Mouse (Mus musculus) left cerebral cortex, postnatal 10 days (tissue): ENCODE data around the gene Eri3. TPM values are rescaled to one million over a fixed set of nuclear protein-coding genes. Genes with fewer than 3 reads are reported as not detected.

Experiments used
- DNase-seq, 2 experiments: peaks; one replicate each; pipeline ENCODE4 v3.0.0; 2021 to 2022; ENCODE audit warnings: low spot score in 2 of 2, mixed read lengths in 1 of 2; ENCODE audit errors: extremely low spot score in 1 of 2
- intact Hi-C: fragments of 180-260 bp; cut with DNase I; formaldehyde crosslinking; loops from one replicate; pipeline ENCODE4 v1.15.1; 2025
- total RNA-seq, 2 experiments: library from RNA; stranded (reverse); gene quantifications; 2 replicates each; pipeline ENCODE4 v1.2.3; 2021

Eri3 gene
- 100 to 1,000 TPM; 251 to 264 TPM for total RNA-seq

DNA sequence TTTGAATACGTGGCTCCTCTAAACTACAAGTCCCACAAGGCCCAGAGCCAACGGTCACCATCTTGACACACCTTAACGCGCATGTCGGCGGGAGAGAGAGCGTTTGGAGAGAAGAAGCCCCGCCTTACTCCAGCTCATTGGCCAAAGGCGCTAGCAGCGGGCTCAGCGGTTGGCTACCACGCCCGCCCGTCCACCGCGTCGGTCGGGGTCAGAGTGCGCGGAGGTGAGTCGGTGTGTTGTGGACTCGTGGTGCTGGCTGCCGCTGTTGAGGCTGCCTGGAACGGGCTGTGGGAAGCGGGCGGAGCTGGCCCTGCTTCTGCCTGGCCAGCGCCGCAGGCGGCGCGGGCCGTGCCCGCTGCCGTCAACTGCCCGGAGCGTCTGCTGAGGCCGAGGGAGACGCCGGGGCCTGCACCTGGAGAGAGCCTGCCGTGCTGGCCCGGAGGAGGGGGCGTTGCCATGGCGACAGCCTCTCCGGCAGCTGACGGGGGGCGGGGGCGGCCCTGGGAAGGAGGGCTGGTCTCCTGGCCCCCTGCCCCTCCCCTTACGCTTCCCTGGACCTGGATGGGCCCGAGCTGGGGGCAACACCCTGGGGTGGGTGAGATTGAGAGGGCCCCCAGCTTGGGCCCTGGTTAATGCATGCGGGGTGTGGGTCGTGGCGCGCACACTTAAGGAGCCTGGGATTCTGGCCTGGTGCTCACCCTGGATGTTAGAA, at the start of gene Eri3:
TSS of gene Eri3 (plus strand) at position 226 of the 712 bp plus-strand sequence.
- peak; percentile 98 for DNase-seq
- intact Hi-C loops, result no loop called here

DNA sequence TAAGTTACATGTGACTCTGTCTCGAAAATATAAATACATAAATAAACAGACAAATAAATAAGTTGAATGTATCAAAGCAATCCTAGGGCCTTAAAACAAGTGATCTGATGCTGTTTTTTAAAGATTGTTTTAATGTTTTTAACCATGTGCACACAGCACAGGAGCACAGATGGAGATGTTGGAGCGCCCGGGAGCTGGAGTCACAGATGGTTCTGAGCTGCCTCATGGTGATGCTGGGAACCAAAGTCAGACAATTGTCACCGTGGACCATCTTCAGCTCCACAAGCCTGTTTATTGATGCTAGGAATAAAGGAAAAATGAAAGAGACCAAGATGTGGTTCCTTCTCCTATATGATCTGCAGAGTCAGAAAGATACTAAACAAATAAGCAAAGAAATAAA, 31.9 kb upstream of the Eri3 start:
- DNase-seq, result no peak
- intact Hi-C loops, result no loop called here

DNA sequence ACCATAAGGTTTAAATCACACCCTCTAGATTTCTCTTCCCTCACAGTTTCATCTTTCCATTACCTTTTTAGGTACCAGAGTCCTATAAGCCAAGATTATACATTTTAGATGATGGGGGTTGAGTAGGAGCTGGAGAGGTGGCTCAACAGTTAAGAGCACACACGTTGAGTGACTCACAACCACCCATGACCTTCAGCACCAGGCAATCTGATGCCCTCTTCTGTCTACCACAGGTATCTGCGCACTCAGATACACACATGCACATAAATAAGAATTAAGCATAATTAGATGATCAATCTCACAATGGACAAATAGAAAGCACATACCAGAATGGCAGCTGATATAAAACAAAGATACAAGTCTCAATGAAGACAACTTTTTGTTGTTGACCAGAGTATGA, 28.8 kb upstream of the Eri3 start:
- intact Hi-C loops, result no loop called here
- no peak for DNase-seq

DNA sequence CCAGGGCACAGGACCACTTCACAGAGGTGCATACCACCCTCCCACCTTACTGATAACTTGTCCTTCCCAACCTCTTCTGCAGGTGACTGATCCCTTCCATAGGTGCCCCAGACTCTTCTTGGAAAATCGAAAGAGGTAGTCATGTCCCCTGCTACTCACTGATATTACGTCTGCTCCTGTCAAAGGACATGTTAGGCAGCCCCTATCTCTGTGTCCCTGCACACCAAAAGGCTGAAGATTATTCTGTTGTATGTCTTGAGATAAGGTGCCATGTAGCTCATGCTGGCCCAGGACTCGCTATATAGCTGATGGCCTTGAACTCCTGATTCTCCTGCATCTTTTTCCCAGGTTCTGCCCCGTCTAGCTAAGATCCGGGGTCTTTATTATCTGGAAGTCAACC, 24.2 kb upstream of the Eri3 start:
- intact Hi-C loops, result loop anchor here (5.0 kb wide), 1 partner anchor 204 kb away; no protein-coding TSS in a partner anchor
- DNase-seq, result no peak

DNA sequence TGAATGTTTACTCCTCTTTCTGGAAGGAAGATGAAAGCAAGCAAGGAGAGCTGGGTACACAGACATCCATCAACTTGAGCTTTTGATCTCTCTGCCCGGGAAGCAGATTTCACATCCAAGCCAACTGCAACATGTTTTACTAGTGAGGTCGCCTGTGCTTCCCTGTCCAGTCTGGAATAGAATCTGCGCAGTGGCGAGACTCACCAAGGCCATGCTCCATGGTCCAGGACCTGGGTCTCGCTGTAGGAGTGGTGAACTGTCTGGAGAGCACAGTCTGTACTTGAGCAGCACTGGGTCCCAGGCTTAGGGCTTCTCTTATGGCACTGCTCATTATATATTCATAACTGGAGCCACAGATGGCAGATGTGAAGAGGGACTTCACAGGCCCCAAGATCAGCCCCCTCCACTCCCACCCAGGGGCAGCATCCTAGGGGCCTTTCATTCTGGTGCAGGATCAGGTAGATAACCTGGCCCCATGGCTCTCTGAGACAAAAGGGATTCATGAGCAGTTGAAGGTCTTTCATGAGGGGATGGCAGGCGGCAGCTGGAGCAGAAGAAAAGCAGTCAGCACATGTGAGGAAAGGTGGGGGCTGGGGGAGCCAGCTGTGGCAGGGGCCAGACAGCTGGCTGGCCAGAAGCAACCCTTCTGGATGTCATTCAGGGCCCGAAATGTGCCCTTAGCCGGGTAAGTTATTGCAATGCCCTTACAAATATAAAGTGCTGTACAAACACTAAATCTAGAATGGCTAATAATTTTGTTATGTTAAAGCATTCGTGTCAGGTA, 22.9 kb upstream of the Eri3 start:
- intact Hi-C loops, result loop anchor here (5.0 kb wide), 1 partner anchor 205 kb away; no protein-coding TSS in a partner anchor
- DNase-seq, result no peak

DNA sequence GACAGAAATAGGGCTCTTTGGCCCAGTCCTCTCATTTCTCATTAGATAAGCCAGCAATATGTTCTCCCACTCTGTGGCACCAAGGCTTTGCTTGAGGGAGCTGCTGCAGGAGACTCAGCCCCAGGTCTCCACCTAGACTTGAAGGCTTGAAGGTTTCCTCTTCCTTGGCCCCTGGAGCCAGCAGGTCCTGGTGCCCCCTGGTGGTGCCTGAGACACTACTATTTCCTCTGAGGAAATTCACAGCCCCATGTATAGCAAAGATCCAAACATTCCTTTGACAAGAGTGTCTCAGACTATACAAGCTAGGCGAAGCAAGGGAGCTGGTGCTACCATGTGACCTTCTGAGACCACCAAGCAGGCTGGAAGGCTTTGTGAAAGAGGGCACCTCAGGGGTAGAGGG, 22.2 kb upstream of the Eri3 start:
- intact Hi-C loops, result loop anchor here (5.0 kb wide), 1 partner anchor 206 kb away; no protein-coding TSS in a partner anchor
- DNase-seq, result peak in 1 of 2 experiments; percentile 62

DNA sequence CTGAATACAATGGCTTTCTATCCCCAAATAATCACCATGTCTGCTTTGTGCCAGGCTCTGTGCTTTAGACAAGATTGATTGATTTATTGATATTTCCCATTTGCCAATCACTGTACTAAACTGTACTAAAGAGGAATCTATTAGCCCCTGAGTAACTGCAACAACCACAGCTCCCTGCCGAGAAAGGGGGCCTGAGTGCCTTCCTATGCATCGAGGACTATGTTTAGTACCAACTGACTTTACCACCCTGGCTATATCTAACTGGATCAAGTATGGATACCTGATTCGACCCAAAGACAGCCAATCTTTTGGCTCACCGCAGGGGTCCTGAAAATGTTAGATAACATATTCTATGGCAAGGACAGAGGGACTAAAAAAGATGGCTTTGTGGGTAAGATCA, 20.3 kb upstream of the Eri3 start:
- intact Hi-C loops, result loop anchor here (5.0 kb wide), 1 partner anchor 208 kb away; no protein-coding TSS in a partner anchor
- no peak for DNase-seq

DNA sequence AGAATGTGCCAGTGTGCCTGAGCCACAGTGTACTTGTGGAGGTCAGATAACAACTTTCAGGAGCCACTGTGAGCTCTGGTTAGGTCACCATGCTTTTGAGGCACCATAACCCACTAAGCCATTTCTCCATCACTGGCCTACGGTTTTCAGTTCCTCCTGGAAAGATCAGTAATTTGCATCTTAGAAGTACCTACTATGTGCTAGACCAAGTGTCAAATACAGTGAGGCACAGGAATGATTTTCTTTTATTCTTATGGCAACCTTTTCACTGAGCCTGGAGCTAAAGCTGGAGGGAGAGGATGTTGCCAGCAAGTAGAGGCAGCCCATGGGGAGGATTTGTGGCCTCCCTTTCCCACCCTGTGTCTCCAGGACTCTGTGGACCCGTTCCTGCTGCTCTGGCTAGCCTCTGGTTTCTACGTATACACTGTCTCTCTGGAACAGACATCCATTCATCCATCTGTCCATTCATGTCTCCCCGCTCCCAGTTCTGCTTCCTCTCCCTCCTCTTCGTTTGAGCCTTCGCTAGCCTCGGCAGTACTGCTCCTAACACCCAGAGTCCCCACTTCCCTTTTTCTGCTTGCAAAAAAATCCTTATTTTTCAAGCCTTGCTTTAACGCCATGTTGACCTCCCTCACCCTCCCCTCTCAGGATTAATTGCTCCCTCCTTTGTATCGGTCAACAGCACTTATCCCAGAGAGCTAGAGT, 14.5 kb upstream of the Eri3 start:
- intact Hi-C loops, result no loop called here
- no peak for DNase-seq

DNA sequence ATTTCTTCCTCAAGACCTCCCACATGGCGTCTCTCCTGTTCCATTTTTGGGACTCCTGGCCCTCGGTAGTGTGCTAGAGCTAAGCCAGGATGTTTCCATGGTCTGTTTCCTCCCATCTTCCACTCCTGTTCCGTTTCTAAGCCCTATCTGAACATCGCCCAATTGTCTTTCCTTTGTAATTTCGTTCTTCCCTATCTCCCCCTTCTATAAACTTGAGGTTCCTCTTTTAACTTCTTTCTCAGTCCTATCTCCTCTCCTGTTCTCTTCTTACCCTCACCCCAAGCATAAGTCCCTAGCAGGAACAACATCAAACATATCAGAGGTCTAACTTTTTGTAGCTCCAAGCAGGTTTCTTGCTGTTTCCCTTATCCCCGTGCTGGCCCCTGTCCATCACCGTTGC, 13.2 kb upstream of the Eri3 start:
- DNase-seq, result no peak
- intact Hi-C loops, result no loop called here

DNA sequence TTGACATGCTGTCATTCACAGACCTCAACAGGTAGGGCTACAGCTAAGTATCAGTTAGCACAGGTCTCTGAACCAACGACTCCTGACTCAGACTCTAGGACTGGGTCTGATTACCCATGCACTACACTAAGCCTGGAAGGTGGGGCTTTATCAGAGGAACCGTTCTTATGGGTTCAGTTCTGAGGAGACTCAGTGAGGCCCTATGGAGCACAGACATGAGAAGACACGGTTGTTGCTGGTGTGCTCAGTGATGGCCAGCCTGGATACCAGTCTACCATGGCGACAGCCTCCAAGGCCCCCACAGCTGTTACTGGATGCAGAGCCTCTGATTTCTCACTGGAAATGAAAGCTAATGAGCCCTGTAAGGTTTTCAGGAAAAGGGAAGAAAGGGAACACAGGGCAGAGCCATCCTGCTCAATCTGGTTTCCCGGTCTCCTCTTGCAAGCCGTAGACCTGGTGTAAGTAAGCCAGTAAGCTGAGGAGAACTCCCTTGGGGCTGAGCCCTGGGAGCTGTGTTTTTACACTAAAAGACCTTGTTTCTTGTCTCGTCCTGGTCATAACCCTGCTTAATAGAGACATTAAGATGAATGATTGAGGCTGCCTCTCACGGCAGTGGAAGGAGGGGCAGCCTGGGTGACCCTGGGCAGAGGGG, 10.7 kb upstream of the Eri3 start:
- no peak for DNase-seq
- intact Hi-C loops, result no loop called here

DNA sequence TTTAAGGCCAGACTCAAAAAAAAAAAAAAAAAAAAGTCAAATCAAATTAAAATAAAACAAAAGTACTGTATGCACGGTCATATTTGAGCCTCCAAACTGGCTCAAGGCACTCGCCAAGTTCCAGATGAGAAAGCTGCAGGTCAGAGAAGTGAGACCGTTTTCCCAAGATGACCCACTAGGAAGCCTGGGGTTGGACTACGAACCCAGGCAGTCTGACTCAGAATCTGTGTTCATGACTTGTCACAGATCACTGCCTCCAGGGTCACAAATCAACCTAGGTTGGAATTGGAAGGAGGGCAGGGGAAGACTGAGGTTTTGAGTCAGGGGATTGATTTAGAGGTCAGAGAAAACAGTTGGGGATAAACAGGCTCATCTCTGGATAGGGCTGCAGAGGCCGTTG, 9.6 kb upstream of the Eri3 start:
- no peak for DNase-seq
- intact Hi-C loops, result no loop called here

DNA sequence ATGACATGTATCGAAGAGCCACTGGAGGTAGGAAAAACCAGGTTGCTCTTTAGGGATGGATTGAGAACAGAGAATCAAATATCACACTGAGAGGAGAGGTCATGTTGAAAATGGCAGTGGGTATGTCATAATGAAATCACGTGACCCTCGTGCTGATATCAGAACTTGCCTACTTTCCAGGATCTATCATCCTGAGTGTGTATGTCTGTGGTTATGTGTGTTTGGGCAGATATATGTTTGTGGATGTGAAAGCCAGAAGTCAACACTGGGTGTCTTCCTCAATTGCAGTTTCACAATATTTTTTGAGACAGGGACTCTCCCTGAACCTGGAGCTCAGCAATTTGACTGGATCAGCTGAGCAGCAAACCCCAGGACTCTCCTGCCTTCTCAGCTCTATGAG, 4.7 kb upstream of the Eri3 start:
- DNase-seq, result no peak
- intact Hi-C loops, result no loop called here

DNA sequence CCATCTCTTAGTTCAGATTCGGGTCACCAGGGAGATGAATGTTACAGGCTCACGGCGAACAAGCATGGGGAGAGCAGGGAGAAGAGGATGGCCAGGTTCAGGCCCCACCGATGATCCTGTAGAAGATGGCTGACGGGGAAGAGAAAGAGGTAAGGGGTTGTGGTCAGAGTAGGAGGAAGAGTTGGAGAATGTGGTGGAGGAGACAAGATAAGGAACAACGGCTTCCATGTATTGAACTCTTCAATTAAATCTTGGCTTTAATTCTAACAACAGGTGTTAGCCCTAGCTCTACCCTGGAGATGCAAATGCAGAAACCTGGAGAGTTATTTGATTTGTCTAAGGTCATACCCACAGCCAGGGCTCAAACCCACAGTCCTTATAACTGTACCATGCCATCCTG, 3.5 kb upstream of the Eri3 start:
- intact Hi-C loops, result no loop called here
- no peak for DNase-seq

DNA sequence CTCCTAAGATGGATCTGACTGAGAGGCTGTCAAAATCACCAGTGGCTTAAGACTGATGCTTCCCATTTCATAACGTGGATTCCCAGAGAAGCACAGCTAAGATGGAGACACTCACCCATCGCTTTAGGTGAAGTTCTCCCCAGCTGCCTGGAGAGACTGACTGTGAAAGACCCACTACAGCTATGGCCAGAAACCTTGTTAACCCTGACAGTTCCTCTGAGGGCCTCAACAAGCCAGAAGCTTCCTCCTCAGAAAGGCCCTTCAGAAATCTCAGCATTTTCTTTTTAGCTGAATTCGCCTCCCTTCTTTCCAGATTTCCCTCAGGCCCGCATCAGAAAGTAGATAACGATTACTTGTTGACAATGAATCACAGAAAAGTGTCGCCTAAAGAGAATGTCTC, 589 bp upstream of the Eri3 start:
- intact Hi-C loops, result no loop called here
- no peak for DNase-seq

DNA sequence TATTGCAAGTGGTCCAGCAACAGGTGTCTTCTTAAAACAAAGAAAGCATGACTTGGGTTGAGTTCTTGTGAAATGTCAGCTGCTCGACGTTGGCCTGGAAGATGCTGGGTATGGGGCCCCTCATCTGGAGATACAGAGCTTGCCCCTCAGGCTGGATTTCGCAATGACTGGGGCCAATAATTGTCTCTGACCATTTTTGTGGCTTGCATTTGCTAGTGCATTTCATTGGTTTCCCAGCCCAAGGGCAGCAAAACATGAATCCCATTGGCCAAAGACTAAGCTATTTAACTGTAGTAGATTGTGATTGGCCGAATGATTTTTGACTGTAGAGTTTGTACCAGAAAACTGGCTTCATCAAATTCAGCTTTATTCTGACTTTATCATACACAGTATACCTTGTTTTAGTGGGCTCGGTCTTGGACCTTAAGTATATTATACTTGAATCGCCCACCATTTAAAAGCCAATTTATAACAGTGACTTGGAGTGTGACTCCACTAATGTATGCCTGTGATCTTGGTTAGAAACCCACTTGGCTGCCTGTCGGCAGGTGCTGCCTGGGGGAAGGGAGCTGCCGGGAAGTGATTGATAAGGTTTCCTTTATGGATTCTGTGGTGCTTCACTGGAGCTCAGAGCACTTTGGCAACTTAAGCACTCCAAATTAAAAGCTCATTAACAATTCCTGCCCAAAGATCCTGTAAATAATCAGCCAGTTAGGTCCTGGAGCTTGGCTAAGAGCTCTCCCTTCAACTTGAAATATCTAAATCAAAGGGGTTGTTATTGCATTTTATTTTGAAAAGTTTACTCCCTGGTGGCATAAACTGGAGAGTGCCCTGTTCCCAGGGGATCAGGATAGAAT, 1.2 kb downstream of the Eri3 start:
- DNase-seq, result no peak
- intact Hi-C loops, result no loop called here

DNA sequence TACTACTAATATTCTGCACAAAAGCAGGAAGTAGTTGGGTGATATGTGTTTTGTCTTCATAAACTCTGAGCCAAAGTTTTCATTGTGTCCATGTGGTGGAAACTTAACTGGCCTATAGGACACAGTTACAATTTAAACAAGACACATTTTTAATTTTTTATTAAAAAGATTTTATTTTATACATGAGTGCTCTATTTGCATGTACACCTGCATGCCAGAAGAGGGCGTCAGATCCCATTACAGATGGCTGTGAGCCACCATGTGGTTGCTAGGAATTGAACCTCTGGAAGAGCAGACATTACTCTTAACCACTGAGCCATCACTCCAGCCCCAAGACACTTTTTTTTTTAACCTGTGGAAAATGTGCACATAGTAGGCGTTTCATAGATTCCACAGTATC, 5.3 kb downstream of the Eri3 start:
- intact Hi-C loops, result no loop called here
- no peak for DNase-seq

DNA sequence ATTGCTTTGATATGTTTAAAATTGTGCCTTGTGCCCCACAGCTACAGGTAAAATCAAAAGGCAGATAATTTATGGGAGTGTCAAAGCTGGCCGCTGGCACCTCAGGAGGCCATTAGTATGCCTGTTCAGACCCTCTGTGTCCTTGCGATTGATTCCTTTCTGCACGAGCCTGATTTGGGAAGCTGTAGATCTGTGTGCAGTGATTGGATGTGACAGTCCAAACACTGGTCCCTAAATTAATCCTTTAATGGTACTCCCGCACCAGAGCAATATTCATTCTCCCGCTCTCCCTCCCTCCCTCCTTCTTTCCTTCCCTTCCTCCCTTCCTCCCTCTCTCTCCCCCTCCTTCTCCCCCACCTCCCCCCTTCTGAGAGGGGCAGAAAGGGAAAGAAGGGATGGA, 6.2 kb downstream of the Eri3 start:
- no peak for DNase-seq
- intact Hi-C loops, result no loop called here

DNA sequence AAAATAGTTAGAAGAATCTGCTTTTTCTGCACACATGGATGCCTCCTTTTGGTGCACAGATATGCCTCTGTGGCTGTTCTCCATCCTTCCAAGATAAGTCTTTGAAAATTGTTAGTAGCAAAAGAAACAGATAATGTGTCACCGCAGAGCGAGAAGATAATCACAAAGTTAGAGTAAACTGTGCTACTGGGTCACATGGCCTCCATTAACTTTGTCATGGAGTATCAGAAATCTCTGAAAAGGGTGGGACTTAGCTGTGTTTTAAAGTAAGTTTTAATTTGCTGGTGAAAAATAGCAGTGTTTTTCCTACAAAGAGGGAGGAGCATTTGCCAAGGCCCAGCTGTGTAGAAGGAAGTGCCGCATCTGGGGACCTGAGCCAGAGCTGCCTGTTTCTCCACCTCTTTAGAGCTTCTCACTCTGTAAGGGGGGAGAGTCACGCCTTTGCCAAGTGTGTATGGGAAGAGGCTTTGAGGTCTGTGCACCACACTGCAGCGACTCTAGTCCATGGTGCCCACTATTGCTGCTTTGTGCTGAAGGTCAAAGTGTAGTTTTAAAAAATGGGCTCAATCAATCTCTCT, 7.0 kb downstream of the Eri3 start:
- intact Hi-C loops, result no loop called here
- no peak for DNase-seq
